Mouse (Mus musculus) myocyte (in vitro differentiated cells): ENCODE data around the gene Lamb1. TPM values are rescaled to one million over a fixed set of nuclear protein-coding genes. Genes with fewer than 3 reads are reported as not detected.

ENCODE experiments used
- H3K27me3 ChIP-seq: one replicate; pipeline ENCODE4 v1.6.1; 2011; ENCODE audit not compliant: control insufficient read depth, insufficient read depth, insufficient read length
- H3K36me3 ChIP-seq: one replicate; pipeline ENCODE4 v1.6.1; 2011; ENCODE audit not compliant: control insufficient read depth, insufficient read depth
- H3K4me2 ChIP-seq: one replicate; pipeline ENCODE4 v1.6.1; 2011; ENCODE audit warnings: low read depth, control low read depth
- H3K4me3 ChIP-seq: one replicate; pipeline ENCODE4 v1.5.1; 2011; ENCODE audit warnings: mild to moderate bottlenecking, control low read depth, moderate library complexity
- H3K79me2 ChIP-seq: one replicate; pipeline ENCODE4 v1.6.1; 2011; ENCODE audit not compliant: control insufficient read depth, insufficient read depth
- H3ac ChIP-seq: one replicate; pipeline ENCODE4 v1.6.1; 2011; ENCODE audit not compliant: control insufficient read depth, insufficient read length
- CEBPB ChIP-seq: IDR thresholded peaks from 2 replicates; pipeline ENCODE4 v1.6.1; 2011; ENCODE audit warnings: mild to moderate bottlenecking, moderate library complexity; ENCODE audit not compliant: poor library complexity, insufficient read depth, severe bottlenecking
- E2F4 ChIP-seq: IDR thresholded peaks from one replicate; pipeline ENCODE4 v1.6.1; 2011; ENCODE audit warnings: mild to moderate bottlenecking, control low read depth, moderate library complexity; ENCODE audit not compliant: insufficient read depth
- MAX ChIP-seq: IDR thresholded peaks from one replicate; pipeline ENCODE4 v1.6.1; 2011; ENCODE audit warnings: low read depth, mild to moderate bottlenecking, control low read depth
- MYOD1 ChIP-seq, 3 experiments: IDR thresholded peaks; one replicate each; pipeline ENCODE4 v1.6.1; 2011; ENCODE audit warnings: control low read depth in 2 of 3, low read depth in 2 of 3, mild to moderate bottlenecking in 2 of 3, moderate library complexity in 1 of 3; ENCODE audit not compliant: insufficient read length in 2 of 3, control insufficient read depth in 1 of 3
- MYOG ChIP-seq, 3 experiments: IDR thresholded peaks; one replicate each; pipeline ENCODE4 v1.6.1; 2011; ENCODE audit warnings: control low read depth in 2 of 3, low read depth in 2 of 3, mild to moderate bottlenecking in 2 of 3; ENCODE audit not compliant: insufficient read length in 2 of 3, control insufficient read depth in 1 of 3, insufficient read depth in 1 of 3
- POLR2A ChIP-seq: IDR thresholded peaks from one replicate; pipeline ENCODE4 v1.6.1; 2011; ENCODE audit warnings: low read depth, mild to moderate bottlenecking, control low read depth, moderate library complexity; ENCODE audit not compliant: insufficient read length
- POLR2AphosphoS2 ChIP-seq: IDR thresholded peaks from one replicate; pipeline ENCODE4 v1.6.1; 2011; ENCODE audit warnings: low read depth, control low read depth; ENCODE audit not compliant: insufficient read length
- REST ChIP-seq: IDR thresholded peaks from one replicate; pipeline ENCODE4 v1.6.1; 2011; ENCODE audit warnings: mild to moderate bottlenecking, control low read depth, moderate library complexity; ENCODE audit not compliant: insufficient read depth, insufficient read length
- SRF ChIP-seq: IDR thresholded peaks from one replicate; pipeline ENCODE4 v1.6.1; 2011; ENCODE audit warnings: low read depth; ENCODE audit not compliant: control insufficient read depth, insufficient read length
- TCF12 ChIP-seq: IDR thresholded peaks from one replicate; pipeline ENCODE4 v1.6.1; 2011; ENCODE audit warnings: mild to moderate bottlenecking, control low read depth; ENCODE audit not compliant: poor library complexity, insufficient read depth, severe bottlenecking
- TCF3 ChIP-seq: IDR thresholded peaks from one replicate; pipeline ENCODE4 v1.6.1; 2011; ENCODE audit warnings: low read depth, control low read depth; ENCODE audit not compliant: insufficient read length
- USF1 ChIP-seq: IDR thresholded peaks from one replicate; pipeline ENCODE4 v1.6.1; 2011; ENCODE audit warnings: low read depth, mild to moderate bottlenecking, control low read depth, moderate library complexity
- polyA plus RNA-seq: library from polyadenylated mRNA; unstranded; fragments of >200 nt; fragmentation: generic; extraction: Trizol; gene quantifications from one replicate; pipeline ENCODE4 v1.2.1, GENCODE M21; 2012; ENCODE audit warnings: missing spikeins

The Lamb1 gene
- polyA plus RNA-seq, 1 experiment: 69.4 TPM

- TF ChIP-seq TCF3 (no peak), TCF12 (no peak), REST (no peak)
- Histone ChIP-seq H3K4me2 (no peak overlapping the region), H3K36me3 (peaks cover 45% of the 10 kb centered on the region), H3K4me3 (no peak overlapping the region), H3K27me3 (no peaks in the 10 kb centered on the region), H3ac (no peak overlapping the region), H3K79me2 (no peaks in the 10 kb centered on the region)
Observed at GRCm38 (mm10) chr12:31307011-31307410, 42.0 kb downstream of the Lamb1 start.

- no peaks in the 10 kb centered on the region for H3K27me3 ChIP-seq
- TF ChIP-seq TCF3 (no peak), REST (no peak), SRF (no peak), USF1 (no peak), E2F4 (no peak), POLR2A (no peak), CEBPB (no peak), MYOD1 (IDR thresholded peaks at IDR 0.05; ENCODE audit: control insufficient read depth in 1 of 3, insufficient read length in 2 of 3, low read depth in 2 of 3) (no peak), MYOG (IDR thresholded peaks at IDR 0.05; ENCODE audit: control insufficient read depth in 1 of 3, insufficient read depth in 1 of 3, insufficient read length in 2 of 3, low read depth in 2 of 3) (no peak), POLR2AphosphoS2 (no peak), TCF12 (no peak)
- no peak overlapping the region for H3K4me3 ChIP-seq
- H3K4me2 ChIP-seq: no peak overlapping the region
- H3ac ChIP-seq: no peak overlapping the region
- H3K36me3 ChIP-seq: peaks cover 48% of the 10 kb centered on the region
- H3K79me2 ChIP-seq: no peaks in the 10 kb centered on the region
Observed at GRCm38 (mm10) chr12:31307756-31308155, 42.7 kb downstream of the Lamb1 start.

DNA sequence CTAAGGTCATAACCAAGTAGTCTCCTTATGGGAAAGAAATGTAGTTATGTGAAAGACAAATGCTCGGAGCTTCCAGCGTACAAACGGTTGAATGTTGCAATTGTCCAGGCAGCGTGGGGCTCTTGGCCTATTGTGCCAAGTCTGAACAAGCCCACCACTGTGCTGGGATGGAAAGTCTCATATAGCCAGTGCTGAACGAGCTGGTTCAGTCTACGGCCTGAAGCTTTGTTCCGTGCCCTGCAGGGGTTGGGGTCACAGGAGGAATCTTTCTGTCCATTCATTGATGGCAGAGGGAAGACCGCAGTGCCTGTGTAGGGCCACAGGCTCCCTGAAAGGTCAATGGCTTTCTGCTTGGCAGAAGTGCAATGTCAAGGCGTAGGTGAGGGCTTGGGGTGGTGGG lies 45.7 kb downstream of the Lamb1 start:
- Histone ChIP-seq H3K36me3 (peaks cover 56% of the 10 kb centered on the region), H3K4me3 (no peak overlapping the region), H3K4me2 (no peak overlapping the region), H3K79me2 (no peaks in the 10 kb centered on the region), H3ac (no peak overlapping the region), H3K27me3 (no peaks in the 10 kb centered on the region)
- no peak for TF ChIP-seq E2F4
- no peak for TF ChIP-seq TCF12
- no peak for TF ChIP-seq CEBPB
- no peak for TF ChIP-seq REST
- no peak for TF ChIP-seq MYOG (IDR thresholded peaks at IDR 0.05; ENCODE audit: control insufficient read depth in 1 of 3, insufficient read depth in 1 of 3, insufficient read length in 2 of 3, low read depth in 2 of 3)
- no peak for TF ChIP-seq POLR2AphosphoS2
- no peak for TF ChIP-seq TCF3
- TF ChIP-seq MAX: no peak
- no peak for TF ChIP-seq SRF
- TF ChIP-seq POLR2A: no peak
- TF ChIP-seq MYOD1 (IDR thresholded peaks at IDR 0.05; ENCODE audit: control insufficient read depth in 1 of 3, insufficient read length in 2 of 3, low read depth in 2 of 3): no peak
- no peak for TF ChIP-seq USF1

DNA sequence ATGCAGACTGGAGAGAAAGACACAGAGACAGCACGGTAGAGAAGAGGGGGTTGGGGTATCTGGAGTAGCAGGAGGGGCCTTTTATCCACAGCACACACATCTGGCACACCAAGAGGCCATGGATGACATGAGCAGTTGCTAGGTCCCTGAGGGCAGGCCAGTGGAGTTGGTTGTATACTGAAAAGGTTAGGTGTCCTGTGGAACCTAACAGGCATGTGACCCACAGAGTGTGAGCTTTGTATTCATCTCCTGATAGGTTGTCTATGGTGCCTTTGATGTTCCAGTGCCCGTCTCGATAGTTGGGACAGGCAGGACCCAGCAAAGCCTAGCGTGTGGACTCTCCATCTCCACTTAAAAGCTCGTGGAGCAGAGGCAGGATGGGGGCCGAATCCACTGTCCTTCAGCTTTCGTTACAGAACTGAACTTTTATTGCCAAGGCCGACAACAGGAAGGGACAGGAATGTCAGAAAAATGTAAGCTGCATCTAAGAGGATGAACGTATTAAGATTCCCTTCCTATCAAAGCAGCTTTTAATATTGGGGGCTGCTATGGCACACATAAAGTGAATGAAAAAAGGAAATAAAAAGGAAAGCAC lies 46.7 kb downstream of the Lamb1 start:
- Histone ChIP-seq H3K4me2 (no peak overlapping the region), H3K79me2 (no peaks in the 10 kb centered on the region), H3K27me3 (no peaks in the 10 kb centered on the region), H3ac (no peak overlapping the region), H3K36me3 (peaks cover 56% of the 10 kb centered on the region), H3K4me3 (no peak overlapping the region)
- no peak for TF ChIP-seq USF1
- no peak for TF ChIP-seq E2F4
- no peak for TF ChIP-seq POLR2AphosphoS2
- no peak for TF ChIP-seq TCF12
- no peak for TF ChIP-seq REST
- TF ChIP-seq CEBPB: no peak
- no peak for TF ChIP-seq TCF3
- TF ChIP-seq POLR2A: no peak
- no peak for TF ChIP-seq MAX
- no peak for TF ChIP-seq MYOG (IDR thresholded peaks at IDR 0.05; ENCODE audit: control insufficient read depth in 1 of 3, insufficient read depth in 1 of 3, insufficient read length in 2 of 3, low read depth in 2 of 3)
- TF ChIP-seq SRF: no peak
- no peak for TF ChIP-seq MYOD1 (IDR thresholded peaks at IDR 0.05; ENCODE audit: control insufficient read depth in 1 of 3, insufficient read length in 2 of 3, low read depth in 2 of 3)

- H3K4me3 ChIP-seq: no peak overlapping the region
- no peak for TF ChIP-seq POLR2AphosphoS2
- TF ChIP-seq REST: no peak
- TF ChIP-seq TCF3: no peak
- TF ChIP-seq SRF: no peak
- TF ChIP-seq CEBPB: no peak
- no peak for TF ChIP-seq TCF12
- no peak for TF ChIP-seq POLR2A
- TF ChIP-seq MYOG (IDR thresholded peaks at IDR 0.05; ENCODE audit: control insufficient read depth in 1 of 3, insufficient read depth in 1 of 3, insufficient read length in 2 of 3, low read depth in 2 of 3): no peak
- TF ChIP-seq E2F4: no peak
- no peak for TF ChIP-seq MYOD1 (IDR thresholded peaks at IDR 0.05; ENCODE audit: control insufficient read depth in 1 of 3, insufficient read length in 2 of 3, low read depth in 2 of 3)
- no peak for TF ChIP-seq USF1
- no peak overlapping the region for H3ac ChIP-seq
- no peaks in the 10 kb centered on the region for H3K27me3 ChIP-seq
- H3K79me2 ChIP-seq: no peaks in the 10 kb centered on the region
- H3K36me3 ChIP-seq: peaks cover 57% of the 10 kb centered on the region
- H3K4me2 ChIP-seq: no peak overlapping the region
Observed at GRCm38 (mm10) chr12:31312281-31312680, 47.2 kb downstream of the Lamb1 start.
